Mouse (Mus musculus): Measurements from ENCODE around the gene Sv2c. TPM values are rescaled to one million over a fixed set of nuclear protein-coding genes. Genes with fewer than 3 reads are reported as not detected.
"Not testable (repeated sequence)": the region's sequence is repeated elsewhere in the genome, so short reads cannot be mapped to it uniquely, and the experiment has no call there.

Sv2c gene
- total RNA-seq, 2 experiments from 2014 or later: 0.11 to 0.35 TPM

DNA sequence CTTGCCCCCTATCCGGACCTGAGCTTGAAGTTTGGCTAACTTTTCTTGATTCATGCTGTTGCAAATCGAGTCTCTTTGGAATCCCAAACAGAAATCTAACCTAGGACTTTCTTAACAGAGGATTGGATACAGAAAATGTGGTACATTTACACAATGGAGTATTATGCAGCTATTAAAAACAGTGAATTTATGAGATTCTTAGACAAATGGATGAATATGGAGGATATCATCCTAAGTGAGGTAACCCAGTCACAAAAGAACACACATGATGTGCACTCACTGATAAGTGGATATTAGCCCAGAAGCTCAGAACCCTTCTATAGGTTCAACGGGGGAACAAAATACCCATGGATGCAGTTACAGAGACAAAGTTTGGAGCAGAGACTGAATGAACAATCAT lies 51.1 kb downstream of the Sv2c start, which contains the start of gene Gm20075:
Gene Gm20075 (minus strand): TSS at position 101 of the 400 bp plus-strand sequence.
- DNase-seq; intact Hi-C loops (cut with DNase I; ENCODE audit: low total_unique reads): not testable (repeated sequence)

DNA sequence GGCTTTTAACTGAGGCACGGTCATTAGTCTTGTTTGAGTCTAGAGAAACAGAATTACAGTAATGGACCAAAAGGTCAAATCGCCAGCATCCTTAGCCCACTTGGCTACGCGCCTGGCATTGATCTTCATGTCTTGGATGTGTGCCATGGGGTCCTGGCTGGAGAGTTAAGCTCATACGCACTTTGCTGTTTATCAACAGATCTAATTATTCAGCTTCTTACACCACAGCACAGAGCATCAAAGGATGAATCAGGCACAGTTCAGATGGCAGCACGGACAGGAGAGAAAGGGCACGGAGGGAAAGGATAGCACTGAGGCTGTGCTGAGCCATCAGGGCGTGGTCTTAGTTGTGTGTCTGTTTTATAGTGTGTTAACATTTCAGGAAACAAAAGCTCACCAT lies 58.8 kb downstream of the Sv2c start:
- intact Hi-C loops (cut with DNase I; ENCODE audit: low total_unique reads): no loop called here
- no peak for DNase-seq

DNA sequence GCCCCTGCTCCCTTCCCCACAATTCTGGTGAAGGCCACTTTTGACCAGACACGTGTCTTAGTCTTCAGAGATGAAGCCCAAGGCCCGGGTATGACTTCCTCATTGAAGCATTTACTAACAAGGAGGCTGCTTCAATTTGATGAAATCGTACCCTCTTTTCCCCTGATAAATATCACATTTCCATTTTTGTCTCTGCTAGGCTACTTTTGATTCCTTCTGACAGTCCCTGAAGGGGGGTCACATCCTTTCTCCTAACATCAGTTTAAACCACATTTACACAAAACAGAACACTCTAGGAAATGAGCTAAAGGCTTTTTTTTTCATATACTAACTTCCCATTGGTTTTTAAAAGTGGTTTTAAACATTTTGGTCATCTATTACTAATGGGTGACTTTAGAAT lies 79.6 kb downstream of the Sv2c start:
- no peak for DNase-seq
- intact Hi-C loops (cut with DNase I; ENCODE audit: low total_unique reads): no loop called here

DNA sequence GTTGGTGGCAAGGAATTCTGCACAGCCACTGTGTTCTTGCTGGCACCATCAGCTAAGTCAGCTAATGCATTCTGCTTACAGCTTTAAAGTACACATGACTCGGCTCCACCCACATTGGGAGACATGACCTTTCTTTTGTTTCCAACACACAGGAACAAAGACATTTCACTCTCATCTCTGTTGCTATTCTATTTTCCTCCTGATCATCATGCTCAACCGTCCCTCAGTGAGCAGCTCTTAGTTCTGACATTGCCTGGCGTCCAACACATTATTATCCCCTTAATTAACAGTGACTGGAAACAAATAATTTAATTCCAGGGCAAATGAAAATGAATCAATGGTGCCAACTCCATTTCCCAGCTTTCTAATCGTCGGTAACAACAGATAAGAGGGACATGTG lies 87.0 kb downstream of the Sv2c start:
- DNase-seq: no peak
- intact Hi-C loops (cut with DNase I; ENCODE audit: low total_unique reads): no loop called here

DNA sequence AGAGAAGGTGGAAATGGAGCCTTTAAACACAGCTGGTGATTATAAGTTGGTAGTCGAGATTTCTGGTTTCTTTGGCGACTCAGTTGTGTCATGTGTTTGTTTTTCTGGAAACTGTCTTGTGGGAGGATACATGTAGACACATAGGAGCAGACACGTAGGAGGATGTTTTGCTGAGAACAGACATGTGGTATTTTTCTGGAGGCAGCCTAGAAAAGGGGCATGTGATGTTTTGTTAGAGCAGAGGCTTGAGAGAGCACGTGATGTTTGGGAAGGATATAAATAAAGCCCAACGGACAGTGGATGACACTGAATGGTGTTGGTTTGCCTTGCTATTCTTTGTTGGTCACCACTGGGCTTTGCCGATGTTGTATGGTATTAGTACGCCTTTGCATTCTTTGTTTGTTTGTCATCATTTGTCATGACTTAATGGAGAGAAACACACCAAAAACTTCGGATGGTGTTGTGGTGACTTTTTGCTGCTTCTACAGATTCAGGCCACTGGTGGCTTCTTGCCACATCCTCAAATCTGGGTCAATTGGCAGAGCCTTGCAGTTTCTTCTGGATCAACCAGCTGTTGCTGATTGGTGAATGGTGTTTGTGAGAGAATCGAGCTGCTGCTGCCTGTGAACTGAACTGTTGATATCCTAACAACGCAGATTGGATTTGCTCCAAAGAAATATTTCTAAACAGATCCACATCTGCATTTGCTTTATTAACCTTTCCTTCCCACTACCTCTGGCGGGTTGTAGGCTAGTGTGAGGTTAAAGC lies 91.9 kb downstream of the Sv2c start:
- no peak for DNase-seq
- intact Hi-C loops (cut with DNase I; ENCODE audit: low total_unique reads): no loop called here

DNA sequence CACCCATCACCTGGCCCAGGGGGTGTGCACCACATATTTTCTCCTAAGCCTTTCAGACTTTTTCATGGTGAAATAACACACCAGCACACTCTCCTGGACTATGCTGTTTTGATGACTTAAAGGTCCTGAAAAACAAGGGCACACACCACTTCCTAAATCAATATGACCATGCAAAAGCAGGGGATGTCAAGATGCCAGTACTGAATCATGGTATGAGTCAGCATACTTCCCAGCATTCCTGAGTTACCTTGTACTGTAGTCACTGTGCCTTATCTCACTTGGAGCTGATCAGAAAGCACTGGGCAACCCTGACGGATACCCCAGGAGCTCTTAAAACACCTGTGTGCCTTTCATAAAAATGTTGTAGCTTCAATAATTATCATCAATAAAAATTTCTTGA lies 92.8 kb downstream of the Sv2c start:
- intact Hi-C loops (cut with DNase I; ENCODE audit: low total_unique reads): no loop called here
- DNase-seq: no peak

DNA sequence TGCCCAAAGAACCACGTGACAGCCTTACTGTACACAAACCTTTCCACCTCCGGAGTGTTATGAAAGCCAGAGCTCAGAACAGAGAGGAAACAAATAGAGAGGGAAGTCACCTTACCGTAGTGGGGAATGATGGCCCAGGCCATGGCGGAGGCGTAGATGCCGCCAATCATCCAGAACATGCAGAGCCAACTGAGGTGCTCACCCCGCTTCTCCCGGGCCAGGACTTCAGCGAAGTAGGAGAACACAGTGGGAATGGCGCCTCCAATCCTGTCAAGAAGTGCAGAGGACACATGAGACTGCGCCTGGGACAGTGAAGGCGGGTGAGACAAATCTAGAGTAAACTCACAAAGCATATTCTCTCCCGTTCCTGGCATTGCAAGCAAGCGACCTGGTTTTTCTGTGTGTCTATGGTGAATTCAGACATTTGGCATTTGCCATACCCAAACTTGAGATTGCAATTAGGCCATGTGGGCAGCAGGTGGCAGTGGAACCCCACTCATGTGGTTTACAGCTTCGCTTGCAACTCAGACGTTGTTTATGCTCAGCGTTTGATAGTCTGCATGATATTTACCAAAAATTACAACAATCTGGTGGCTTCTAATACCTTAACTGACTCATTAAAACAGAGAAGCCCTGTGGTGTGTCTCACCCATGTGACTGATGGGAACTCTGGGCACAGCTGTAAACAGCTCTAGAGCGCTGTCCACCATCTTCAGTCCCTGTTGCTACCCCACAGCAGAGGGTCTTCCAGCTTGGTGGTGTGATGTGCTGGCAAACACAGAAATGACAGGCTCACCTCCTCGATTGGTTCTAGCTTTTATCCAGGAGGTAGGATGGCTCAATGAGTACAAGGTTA lies 101.8 kb downstream of the Sv2c start:
- intact Hi-C loops (cut with DNase I; ENCODE audit: low total_unique reads): no loop called here
- DNase-seq: peak; percentile 29

DNA sequence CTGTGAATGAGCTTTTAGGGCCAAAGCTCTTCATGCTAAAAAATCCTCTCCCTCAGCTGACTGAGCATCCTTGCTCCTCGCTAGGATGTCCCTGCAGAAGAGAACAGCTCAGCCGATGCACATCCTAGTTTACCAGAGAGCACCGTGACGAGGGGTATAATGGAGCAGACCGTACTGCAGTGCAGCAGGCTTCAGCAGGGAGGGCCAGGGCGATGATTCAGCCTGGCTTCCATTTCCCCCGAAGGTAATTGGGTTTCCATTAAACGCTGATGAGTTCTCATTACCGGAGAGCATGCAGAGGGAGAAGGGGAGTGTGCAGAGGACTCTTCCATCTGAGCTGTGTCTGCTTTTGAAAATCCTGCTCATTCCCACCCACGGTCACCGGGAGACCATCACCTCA lies 108.5 kb downstream of the Sv2c start:
- intact Hi-C loops (cut with DNase I; ENCODE audit: low total_unique reads): no loop called here
- no peak for DNase-seq

DNA sequence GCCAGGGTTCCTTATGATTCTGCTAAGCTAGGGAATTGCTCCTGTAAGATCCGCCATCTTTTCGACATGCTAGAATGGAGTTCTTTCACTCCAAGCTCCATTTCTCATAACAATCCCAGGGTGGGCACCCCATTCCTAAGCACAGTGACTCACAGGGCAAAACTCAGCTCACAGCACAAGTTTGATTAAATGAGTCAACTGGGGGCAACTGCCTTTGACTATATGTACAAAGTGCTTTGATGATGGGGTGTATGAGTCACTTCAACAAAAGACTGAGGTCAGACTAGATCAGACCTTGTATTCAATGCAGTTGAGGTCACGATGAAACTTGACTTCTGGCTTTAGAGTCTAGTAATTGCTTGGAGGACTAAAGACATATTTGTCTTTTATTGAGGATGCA lies 116.9 kb downstream of the Sv2c start:
- intact Hi-C loops (cut with DNase I; ENCODE audit: low total_unique reads): no loop called here
- DNase-seq: no peak

DNA sequence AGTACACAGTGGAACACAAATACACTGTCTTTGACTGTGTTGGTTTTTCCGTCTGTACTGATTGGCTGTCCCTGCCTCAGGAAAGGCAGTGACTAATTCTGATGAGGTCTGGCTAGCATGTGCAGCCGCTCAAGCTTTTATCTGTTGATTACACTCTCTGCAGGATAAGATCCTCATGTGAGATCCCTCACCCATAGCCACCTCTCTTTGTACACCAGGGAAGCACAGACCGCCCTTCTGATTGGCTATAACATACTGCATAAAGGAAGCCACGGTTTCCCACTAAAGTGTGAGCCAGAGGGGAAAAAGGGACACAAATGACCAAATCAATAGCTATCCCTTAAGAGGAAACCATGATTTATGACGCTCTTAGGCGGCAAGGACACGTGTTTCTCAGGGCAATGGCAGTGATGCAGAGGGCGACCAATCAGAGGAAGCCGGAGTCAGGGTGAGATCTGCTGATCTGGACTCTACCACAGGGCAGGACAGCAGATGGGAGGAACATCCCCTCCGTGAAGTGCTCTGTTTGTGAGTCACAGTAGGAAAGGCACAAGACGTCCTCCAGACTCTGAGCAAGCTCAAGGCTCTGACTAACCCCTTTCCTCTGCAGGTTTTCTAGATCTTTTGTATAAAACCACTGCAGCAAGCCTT lies 121.4 kb downstream of the Sv2c start:
- intact Hi-C loops (cut with DNase I; ENCODE audit: low total_unique reads): no loop called here
- DNase-seq: no peak

DNA sequence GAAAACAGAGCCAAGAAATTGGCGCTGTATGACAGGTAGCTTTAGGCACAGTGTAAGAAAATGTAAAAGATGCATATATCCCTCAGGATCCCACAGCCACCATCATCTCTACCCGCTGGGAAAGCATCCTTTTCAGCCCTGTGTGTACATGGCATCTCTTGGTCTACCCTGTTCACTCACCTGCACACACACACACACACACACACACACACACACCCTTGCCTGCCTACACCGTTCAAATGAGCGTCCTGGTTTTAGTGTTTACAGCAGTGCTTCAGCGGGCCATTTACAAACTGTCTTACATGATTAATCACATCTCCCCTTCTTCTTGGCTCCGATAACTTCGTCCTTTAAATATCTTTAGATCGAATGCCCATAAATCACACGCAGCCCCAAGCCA lies 123.4 kb downstream of the Sv2c start:
- DNase-seq: no peak
- intact Hi-C loops (cut with DNase I; ENCODE audit: low total_unique reads): no loop called here

DNA sequence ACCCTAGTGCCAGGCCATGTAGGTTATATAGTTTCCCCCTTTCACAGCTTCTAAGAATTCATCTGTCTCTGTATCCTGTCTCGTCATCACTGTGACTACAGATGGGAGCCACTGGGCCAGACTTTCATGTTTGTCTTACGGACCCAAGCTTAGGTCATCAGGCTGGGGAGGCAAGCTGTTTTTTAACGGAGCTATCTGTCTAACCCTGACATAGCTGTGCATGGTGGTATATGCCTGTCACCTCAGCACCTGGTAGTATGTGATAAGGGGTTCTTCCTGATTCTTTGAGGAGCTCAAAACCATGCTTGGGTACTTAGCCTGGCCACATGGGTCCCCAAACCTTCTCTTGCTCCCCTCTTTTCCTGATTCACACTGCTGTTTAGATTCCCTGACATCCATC lies 124.2 kb downstream of the Sv2c start:
- intact Hi-C loops (cut with DNase I; ENCODE audit: low total_unique reads): no loop called here

DNA sequence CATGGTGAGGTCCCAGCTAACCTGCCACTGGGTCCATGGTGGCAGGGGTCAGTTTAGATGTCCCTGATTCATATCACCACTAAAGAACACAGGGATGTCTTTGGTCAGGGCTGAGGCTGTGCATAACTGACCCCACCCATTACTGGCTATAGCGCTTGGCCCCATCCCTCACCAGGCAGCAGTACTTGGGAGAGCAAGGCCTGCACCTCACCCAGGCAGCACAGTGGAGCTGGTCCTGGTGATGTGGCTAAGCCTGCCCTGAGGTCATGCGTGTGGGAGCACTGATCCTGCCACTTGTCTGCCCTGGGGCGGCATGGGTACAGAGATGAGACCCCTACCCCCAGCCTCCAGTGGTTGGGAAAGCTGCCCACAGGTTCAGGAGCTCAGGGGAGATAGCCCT lies 128.8 kb downstream of the Sv2c start:
- no peak for DNase-seq
- intact Hi-C loops (cut with DNase I; ENCODE audit: low total_unique reads): no loop called here

More for the DNA sequence above, 124.2 kb downstream of the Sv2c start:
- no peak for DNase-seq

DNA sequence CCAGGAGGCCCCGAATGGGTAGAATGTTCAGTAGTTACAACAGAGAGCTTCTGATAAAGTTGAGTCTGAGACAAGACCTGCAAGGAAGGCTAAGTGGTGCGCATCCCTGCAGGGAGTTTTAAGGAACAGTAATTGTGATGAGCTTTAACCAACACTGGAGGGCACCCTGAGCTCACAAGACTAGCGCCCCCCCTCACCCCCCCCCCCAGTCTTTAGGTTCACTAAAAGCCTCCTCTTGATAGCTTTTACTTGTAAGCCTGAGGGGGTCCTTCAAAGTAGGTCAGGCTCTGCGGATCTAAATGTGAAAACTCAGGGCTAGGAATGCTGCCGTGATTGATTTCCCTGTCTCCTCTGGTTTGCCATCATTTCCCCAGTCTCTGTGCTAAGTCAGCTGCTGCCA lies 129.9 kb downstream of the Sv2c start:
- DNase-seq: no peak
- intact Hi-C loops (cut with DNase I; ENCODE audit: low total_unique reads): no loop called here

DNA sequence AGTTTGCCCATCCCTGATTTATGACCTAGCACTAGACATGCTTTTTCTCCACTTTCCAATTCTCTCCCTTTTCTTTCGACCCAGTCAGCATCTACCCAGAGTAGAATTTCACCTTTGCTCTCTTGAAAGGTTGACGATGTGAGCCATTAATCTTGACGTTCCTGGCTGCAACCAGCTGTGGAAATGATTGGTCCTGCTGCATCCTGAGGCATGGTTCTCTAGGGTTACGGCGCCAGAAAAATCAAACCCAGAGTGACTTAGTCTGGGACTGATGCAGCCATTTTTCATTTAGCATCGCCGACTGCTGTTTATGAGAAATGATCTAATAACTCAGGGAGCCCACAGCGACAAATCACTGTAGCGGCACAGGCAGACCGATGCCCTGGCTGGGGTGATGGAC lies 133.0 kb downstream of the Sv2c start:
- no peak for DNase-seq
- intact Hi-C loops (cut with DNase I; ENCODE audit: low total_unique reads): no loop called here

DNA sequence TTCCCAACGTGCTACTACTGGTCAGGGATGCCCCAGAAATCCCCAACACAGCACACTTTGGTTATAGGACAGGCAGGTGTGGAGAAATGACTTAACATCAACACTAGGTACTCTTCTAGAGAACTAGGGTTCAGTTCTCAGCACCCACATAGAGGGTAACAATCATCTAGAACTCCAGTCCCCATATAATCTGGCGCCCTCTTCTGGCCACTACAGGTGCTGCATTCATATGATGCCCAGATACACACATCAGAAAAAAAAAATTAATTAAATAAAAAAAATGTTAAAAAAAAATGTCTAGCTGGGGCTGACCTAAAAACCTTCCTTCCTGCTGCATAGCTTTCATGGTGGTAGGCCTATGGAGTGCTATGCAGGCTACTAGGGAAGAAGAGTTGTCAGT lies 135.1 kb downstream of the Sv2c start:
- intact Hi-C loops (cut with DNase I; ENCODE audit: low total_unique reads): no loop called here
- no peak for DNase-seq

DNA sequence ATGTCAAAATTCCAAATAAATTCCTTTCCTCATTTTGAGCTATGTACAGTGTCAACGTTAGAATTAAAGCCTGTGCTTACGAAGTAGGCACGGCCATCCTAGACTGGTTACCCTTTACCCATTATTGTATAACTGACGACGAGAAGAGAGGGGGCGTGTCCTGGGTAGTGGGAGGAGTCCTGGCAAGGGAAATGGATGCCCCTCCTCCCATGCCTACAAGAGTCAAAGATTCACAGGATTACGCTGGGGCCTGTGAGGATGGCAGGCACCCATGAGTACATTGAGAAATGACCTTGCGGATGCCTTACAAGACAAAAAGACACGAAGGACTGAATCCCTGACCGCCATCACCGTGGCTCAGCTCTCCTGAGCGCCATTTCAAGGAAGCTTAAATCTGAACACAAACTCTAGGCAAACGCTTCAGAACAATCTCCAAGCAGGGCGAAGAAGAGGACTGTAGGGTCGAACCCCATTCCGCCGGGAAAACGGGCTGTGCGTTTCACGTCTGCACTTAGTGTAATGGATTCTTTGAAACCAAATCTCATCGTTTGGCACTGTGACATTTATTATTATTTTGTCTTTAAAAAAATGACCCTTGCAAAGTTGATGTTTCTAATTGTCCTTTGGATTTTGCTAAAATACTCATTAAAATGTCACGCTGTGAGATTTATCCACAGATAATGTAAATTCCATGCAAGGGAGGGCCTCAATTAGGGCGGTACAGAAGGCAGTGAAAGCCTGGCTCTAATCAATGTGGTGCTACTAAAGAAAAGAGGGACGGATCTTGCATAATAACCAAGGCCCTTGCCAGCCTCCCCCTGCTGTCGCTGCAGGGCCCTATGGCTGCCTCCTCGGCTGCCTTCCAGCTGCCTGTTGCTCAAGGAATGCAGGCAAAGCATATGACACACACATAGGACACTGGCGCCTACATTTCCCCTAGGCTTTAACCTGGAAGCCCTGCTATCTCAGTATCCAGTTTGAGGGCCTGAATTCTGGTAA lies 137.4 kb downstream of the Sv2c start:
- intact Hi-C loops (cut with DNase I; ENCODE audit: low total_unique reads): no loop called here
- no peak for DNase-seq

DNA sequence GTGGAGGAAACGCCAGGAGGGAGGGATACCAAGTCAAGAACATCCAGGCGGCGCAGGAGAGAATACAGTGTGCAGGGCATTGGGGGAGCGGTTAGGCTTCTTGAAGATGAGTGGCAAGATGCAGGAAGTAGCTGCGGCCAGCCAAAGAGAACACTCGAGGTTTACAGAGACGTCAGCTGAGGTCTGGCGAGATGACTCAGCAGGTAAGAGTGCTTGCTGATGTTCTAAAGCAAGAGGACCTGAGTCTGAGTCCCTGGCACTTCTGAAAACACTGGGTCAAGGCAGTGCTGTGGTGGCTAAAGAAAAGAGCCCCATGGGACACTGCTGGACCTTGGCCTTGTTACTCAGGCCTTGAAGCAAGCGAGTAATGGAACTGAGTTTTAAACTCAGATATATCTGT lies 144.2 kb downstream of the Sv2c start:
- intact Hi-C loops (cut with DNase I; ENCODE audit: low total_unique reads): no loop called here
- DNase-seq: no peak

DNA sequence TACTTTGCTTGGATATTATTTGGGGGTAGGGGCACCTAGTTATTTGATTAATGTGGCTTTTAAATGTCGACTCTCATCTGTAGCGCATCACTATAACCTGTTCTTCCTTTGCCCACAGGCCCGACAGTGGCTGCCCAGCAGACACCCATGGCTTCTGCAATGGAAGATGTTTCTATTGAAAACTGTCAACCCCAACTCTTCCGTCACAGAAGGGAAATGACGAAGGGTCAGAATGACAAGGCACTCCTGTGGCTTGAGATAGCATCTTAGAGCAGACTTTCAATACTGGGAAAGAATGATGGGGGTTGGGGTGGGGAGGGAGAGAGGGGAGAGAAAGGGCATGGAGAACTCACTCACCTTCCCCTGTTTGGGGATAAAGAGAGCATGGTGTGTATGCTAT lies 145.2 kb downstream of the Sv2c start:
- intact Hi-C loops (cut with DNase I; ENCODE audit: low total_unique reads): no loop called here
- DNase-seq: no peak

Measured in gastrocnemius, postnatal 14 days (tissue).